Mouse (Mus musculus) layer of hippocampus, postnatal 10 days (tissue): ENCODE measurements around the gene Acsbg1. TPM values are rescaled to one million over a fixed set of nuclear protein-coding genes. Genes with fewer than 3 reads are reported as not detected.

Source experiments
- DNase-seq, 2 experiments: peaks; one replicate each; pipeline ENCODE4 v3.0.0; 2021; ENCODE audit warnings: low spot score in 2 of 2
- total RNA-seq, 2 experiments: library from RNA; stranded (reverse); gene quantifications; 2 replicates each; pipeline ENCODE4 v1.2.3; 2021

Gene Acsbg1
- total RNA-seq, 2 experiments from 2014 or later: 85.1 to 89.1 TPM

DNA sequence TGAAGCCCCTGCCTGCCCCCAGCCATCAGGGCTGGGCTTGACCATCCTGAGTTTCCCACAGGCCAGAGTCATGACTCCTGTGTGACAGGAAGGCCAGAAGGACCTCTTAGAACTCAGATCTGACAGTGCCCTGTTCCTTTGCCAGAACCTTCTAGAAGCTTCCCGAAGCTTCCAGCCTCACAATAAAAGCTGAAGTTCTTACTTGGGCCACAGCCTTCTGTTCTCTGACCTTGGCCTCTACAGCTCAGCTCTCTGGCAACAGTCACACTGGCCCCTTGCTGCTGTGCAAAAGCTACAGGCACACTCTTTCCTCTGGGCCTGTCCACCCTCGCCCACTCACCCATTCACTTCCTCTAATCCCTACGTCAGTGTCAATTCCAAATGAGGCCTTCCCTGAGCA, 10.3 kb upstream of the Acsbg1 start:
- DNase-seq: no peak

DNA sequence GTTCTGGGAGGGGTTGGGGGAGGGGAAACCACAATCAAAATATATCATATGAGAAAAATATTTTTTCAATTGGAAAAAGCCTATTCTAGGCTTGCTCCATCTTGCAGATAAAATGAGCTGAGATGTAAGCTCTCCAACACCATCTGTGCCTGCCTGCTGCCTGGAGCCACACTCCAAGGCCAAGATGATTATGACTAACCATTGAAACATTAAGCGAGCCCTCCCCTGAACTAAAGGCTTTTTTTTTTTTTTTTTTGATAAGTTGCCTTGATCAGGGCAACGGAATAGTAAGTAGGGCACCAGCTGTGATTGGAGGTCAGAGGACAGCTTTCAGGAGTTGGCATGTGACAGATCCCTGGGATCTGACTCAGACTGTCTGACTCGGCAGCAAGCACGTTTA, 6.8 kb upstream of the Acsbg1 start:
- no peak for DNase-seq

DNA sequence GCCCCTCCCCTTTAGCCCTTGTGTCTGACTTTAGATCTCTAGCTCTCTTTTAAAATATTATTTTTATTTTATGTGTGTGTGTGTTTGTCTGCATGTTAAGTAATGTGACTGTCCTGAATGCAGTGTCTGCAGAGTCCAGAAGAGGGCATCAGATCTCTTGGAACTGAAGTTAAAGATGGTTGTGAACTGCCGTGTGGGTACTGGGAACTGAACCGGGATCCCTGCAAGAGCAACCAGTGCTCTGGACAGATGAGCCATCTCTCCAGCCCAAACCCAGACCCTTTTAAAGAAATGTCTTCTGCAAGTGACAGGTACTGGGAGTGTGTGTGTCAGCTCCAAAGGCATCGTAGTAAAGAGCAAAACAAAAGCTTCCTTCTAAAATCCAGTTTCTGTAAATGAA, 4.4 kb upstream of the Acsbg1 start:
- no peak for DNase-seq

DNA sequence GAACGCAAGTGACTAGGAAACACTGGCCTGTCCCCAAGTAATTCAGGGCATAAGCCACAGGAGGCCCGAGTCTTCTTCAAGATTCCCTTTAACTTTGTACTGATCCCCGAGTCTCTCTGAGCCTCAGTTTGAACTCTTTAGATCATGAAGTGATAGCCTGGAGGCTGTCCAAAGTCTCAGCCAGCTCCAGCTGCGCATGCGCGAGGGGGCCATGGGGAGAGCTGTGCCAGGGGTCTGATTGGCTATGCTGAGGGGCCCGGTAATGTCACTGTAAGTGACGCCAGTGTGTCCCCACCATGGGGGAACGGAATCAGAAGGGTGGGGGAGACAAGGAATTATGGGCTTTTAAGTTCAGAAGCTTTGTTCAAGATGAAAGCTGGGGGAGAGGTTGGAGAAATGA, 2.7 kb upstream of the Acsbg1 start:
- peak; percentile 25 to 49 for DNase-seq

DNA sequence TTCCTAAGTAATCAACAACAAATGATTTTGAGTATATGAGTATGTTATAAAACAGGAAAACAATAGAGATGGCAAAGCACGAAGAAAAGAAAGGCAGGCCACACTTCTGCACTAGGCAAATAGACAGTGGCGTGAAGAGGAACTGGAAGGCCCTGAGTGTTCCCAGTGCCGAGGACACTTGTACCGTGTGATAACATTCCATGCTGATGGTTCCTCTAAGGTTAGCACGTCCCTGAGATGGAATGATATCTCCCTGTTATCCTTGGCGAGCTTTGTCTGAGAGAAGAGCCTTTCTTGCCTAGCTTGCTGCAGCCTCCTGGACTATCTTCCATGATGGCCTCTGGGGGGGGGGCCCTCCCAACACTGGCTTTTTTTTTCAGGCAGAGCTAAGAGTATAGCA, 2.9 kb downstream of the Acsbg1 start:
- no peak for DNase-seq

DNA sequence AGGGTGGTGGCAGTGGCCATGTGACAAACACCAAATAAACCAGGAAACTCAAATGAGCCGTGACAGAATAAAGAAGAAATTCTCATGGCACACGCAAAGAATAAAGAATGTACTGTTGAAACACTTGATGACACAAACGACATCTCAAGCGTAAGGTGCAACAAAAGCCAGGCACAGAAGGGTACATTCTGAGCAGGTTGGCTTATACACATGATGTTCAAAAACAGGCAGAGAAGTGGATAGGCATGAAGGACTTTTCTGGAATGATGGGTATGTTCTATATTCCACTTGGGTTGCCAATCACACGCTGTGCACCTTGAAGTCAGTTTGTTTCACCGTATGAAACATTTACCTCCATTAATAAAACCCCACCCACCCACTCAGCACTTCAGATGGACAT, 5.3 kb downstream of the Acsbg1 start:
- no peak for DNase-seq

DNA sequence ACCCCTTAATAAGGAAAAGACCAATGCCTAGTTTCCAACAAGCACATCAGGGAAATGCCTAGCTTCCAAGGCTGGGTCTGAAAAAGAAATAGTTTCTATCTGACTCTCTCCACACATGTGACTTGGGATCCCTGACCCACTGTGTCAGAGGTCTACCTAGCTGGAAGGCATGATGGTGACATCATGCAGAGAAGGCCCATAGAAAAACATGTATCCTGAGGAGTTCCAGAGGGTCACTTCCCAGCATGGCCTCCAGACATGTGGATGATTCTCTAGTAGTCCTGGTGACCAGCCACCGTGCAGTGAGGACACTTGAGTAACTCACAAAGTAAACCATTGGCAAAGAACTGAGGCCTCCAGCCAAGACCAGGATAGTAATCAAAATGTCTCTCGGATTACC, 5.8 kb downstream of the Acsbg1 start:
- no peak for DNase-seq

DNA sequence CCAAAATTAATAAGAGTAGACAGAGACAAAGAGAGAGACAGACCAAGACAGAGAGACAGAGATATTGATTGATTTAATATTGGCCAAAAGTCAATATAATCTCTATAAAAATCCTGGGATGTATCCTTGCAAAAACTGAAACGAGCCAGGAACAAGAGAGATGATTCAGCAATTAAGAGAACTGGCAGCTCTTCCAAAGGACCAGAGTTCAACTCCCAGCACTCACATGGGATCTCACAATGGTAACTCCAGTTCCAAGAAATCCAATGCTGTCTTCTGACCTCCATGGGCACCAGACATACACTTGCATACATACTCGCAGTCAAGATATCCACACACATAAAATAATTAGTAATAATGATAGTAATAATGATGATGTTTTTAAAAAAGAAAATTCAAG, 8.9 kb downstream of the Acsbg1 start:
- DNase-seq: no peak

DNA sequence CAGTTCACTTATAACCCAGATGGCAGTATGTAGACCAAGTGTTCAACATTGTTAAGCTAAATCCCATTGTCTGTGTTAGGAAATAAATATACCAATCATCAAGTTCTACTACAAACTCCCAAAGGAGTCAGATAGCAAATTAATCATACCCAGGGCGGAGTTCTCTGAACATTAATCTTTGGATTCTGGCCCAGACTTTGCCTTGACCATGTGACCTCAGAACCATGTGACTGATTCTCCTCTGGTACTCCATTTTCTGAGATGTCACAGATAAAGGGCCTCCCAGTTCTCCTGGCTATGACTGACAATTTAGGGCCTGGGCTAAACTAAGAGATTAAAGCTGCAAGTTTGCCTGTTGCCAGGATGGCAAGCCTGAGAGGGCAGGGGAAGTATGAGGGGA, 12.3 kb downstream of the Acsbg1 start:
- DNase-seq: no peak

DNA sequence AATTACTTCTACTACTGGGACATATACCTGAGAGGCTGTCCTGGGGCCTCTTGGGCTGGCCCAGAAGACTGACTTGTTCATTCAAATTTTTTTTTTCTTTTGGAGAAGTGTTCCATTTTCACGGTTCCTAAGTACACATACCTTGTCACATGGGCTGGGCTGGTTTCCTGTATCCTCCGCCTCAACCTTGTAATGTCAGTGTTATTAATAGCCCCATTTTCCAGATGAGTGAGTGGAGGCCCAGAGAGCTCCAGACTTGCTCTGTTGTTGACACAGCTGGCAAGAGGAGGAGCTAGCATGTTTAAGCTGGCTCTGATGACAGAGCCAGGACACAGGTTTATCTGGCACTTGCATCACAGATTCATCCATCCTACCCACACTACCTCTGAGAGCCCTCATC, 14.2 kb downstream of the Acsbg1 start:
- DNase-seq: no peak

DNA sequence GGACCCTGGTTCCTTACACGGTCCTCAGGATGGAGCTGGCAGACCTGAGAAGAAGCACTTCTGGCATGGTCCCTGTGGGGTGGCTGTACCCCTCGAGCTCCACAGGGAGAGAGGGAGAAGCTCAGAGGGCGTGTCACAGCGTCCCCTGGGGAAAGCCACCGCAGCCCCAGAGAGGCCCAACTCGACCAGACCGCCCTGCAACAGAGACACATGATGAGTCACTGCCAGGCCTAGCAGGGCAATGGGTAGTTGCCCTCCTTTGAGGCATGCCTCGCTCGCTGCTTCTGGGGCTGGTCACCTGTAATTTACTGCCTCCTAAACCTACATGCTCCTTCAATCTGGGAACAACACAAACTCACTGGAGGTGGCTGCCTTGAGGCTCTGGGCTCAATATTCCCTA, 15.4 kb downstream of the Acsbg1 start:
- DNase-seq: no peak

DNA sequence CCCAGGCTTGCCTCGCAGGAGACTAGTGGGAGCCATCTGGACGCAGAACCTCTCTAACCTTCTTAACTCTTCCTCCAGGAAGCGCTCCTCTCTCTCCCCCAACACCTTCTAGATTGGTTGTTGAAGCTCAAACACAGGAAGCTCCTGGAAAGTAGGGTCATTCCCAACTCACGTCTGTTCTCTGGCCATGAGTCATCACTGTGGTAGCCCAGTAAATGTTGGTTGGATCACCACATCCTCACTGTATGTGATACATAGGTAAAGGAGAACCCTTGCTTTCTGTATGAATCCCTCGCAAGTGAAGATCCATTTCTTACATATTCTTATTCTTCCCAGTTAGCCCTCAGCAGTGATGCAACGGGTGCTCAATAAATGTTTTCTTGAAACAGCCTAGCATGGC, 16.1 kb downstream of the Acsbg1 start:
- no peak for DNase-seq

DNA sequence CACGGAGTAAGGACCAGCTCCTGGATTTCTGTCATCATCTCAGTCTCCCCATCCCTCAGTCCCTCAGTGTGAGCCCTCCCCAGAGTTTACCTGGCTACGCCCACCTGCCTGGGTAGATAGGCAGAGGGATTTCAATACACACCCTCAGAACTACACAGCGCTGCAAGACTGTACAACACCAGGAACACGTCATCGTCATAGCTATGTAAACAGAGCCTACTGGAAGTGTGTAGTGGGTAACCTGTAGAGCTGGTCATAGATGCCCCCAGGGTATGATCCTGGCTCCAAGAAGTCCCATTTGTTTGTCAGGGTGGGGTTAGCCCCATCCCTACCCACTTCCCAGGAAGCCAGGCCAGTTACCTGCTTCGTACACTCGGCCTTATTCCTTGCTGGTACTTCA, 18.5 kb downstream of the Acsbg1 start:
- no peak for DNase-seq

DNA sequence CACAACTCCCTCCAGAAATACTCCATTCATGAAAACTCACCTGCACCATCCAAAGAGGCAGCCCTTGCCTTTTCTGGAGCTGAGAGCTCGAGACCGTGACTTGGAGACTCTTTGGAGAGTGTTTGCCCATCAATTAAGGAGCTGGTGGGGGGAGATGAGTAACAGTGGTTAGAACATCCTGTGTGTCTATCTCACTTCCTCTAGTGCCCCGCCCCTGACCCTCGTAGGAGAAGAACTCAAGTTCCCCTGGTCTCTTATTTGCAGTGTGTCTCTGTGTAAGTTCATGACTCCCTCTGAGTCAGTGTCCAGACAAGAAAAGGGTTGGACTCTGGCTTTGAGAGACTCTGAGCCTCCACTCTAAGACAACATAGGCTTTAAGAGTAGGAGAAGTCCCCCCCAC, 19.1 kb downstream of the Acsbg1 start:
- DNase-seq: no peak

DNA sequence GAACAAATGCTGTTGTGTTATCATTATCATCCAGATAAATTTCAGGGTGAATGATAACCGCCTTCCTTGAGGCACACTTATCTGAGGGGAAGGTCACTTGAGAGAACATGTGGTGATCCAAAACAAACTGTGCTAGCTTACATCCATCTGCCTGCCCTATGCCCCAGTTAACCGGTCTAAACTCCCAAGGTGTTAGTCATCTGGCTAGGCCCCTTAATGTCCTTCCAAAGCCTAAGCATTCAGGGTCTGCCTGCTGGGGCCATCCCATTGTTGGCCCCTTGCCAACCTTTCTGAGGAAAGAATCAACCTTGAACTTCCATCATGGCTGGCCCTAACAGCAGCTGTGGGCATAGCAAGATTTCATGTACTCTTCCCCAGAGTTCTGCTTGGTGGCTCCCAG, 19.5 kb downstream of the Acsbg1 start:
- DNase-seq: no peak

DNA sequence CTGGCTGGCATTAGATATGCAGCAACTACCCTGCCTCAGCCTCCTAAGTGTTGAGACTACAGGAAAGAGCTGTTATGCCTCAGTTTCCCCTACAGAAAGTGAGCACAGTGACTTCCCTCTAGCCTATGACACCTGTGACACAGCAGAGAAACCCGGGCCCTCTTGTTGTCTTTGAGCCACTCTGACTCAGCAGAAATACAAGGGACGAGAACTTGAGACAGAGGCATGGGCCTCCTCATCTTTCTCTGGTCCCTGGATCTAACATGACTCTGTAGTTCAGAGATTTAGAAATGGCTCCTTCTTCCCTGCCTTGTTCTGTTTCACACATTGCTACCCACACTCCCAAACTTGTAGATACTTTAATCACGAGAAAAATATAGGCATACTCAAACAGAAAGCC, 20.1 kb downstream of the Acsbg1 start:
- no peak for DNase-seq

DNA sequence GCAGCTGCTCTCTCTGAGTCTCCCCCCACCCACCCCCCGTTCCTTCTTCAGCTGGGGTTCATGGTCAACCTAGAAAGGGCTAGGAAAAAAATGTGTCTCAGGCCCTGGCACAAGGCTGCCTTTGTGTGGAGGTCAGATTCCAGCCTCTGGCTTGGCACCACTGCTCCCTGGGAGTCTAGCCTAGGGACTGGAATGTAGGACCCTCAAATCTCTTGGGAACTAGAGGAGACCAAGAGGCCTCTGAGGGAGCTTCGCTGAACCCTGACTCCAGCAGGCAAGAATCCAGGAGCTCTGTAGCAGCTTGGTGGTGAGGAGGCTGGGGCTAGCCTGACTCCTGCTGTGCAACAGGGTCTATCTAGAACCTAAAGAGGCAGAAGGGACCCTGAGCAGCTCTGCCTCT, 22.5 kb downstream of the Acsbg1 start:
- no peak for DNase-seq

DNA sequence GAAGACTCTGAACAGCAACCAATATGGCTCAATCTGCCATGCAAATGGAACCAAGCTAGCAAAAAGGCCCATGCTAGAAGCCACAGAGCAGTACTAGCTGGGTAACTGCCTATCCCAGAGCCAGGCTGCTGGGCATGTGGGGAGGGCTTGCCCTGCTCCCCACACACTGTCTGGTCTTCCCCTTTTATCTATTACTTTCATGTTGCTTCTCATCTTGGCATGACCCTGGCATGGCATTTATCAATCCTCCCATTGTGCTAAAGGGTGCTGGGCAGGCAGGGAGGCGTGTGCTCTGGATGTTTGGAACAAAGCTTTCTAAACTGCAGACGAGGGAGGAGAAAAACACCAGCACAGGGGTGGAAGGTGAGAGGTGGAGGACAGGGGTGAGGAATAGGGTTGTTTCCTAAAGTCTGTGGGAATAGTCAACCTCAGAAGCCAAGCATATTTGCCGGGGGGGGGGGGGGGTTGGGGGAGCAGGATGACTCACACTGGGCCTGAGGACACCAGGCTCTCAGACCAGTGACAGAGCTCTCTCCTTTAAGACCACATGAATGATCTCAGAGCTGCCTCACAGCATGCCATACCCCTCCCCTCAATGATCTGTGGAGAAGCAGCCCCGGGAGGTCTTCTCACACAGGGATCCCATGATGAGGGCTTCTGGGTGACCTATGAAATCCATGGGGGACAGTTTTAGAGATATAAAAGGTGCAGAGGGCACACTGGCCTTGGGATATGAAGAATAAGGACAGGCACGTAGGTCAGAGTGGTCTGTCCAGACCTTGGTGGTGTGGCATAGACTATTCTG, 24.0 kb downstream of the Acsbg1 start:
- DNase-seq: no peak

DNA sequence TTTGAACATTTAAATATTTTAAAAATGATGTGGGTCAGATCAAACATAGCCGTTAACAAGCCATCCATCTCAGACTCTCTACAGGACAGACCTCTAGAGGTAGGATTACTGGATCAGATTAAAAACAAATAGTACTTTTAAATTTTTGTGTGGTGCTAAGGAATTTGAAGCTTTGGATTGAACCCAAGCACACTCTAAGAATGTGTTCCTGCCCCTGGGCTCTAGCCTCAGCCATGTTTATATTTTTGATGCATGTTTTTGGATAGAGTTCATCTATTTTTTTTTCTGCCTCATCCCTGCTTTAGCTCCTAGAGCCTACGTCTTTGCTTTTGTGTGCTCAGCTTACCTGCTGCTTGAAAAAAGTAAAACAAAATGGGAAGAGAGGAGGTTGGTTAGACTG, 28.3 kb downstream of the Acsbg1 start:
- no peak for DNase-seq

DNA sequence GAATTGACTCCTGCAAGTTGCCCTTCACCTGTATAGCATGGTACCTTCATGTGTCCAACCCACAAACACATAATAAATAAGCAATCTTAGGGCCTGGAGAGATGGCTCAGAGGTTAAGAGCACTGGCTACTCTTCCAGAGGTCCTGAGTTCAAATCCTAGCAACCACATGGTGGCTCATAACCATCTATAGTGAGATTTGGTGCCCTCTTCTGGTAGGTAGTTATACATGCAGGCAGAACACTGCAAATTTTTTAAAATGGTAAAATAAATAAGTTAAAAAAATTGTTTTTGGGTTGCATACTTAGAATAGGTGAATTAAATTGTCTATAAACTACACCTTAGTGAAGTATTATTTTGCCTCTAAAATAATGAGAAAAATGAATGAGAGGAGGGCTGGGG, 30.8 kb downstream of the Acsbg1 start:
- no peak for DNase-seq

DNA sequence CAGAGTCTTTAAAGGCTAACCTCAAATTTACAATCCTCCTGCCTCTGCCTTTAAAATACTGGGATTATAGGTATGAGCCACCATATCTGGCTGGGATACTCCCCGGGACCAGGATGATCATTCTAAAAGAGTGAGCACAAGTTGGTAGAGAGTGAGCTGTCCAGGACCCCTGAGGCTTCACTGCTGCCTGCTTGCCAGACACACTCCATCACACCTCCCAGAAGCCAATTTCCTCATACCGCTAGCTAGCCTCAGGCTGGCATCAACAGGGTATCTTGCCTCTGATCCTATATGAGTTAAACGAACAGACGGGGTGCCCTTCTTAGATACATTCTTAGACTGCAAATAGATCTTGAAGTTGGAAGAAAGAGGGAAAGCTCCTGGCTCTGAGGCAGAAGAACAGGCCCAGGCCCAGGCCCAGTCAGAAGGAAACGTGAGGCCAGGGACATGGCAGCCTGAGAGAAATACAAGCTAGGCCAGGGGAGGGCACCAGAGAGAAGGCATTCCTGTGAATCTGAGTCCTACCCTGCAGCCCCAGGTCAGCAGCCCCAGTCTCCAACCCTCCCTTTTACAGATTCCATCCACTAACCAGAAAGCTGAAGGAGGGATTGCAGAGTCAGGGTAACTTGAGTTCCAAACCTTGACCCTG, 31.9 kb downstream of the Acsbg1 start:
- DNase-seq: peak in 1 of 2 experiments; percentile 32

DNA sequence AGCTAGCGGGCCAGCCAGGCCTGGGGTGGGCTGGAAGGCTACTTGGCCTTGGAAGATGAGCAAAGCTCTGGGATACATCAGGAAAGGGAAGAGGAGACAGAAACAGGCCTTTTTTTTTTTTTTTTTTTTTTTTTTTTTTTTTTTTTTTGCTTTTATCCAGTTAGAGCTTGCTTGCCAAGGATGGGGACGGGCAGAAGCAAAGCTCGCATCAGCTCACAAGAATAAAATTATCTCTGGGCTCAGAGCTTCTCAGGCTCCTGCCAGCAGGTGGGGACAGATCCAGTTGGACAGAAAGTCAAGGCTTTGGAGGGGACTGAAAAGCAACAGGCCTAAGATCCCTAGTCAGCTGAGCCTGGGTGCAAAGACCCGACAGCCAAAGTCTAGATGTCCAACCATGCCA, 32.9 kb downstream of the Acsbg1 start:
- peak; percentile 19 to 41 for DNase-seq

DNA sequence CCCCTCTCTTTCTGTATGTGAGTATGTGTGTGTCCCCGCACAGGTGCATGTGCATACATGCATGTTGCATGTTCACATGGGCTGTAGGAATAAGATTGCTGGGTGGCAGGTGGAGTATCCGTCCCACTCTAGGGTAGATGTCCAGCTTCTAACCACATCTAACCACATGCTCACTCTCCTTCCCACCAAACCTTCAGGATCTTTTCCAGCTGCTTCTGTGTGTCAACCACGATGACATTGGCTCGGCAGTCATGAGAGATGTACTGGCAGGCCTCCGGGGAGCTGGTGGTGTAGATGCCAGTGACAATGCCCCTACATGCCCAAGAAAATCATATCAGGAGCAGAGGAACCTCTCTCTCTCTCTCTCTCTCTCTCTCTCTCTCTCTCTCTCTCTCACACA, 34.4 kb downstream of the Acsbg1 start:
- no peak for DNase-seq
